In genomic region chr1:151499815-151500501, GRCm38 (mm10) we compare ENCODE assay signal across 7 mouse cellular contexts. TPM values are rescaled to one million over a fixed set of nuclear protein-coding genes. Genes with fewer than 3 reads are reported as not detected.
DNase-seq lines count a peak whose midpoint lies in the region; ATAC-seq lines count a peak whose summit lies in the region.

No protein-coding gene starts in this region.

- H3K4me3 ChIP-seq in intestine, embryonic 14.5 days (ENCODE audit: low read depth, low read length) = peak overlapping the region; percentile 53
- peak overlapping the region; percentile 95 for H3K4me3 ChIP-seq in midbrain, embryonic 10.5 days

- intact Hi-C loops in gastrocnemius, postnatal 14 days (cut with DNase I; ENCODE audit: low total_unique reads) = loop anchor here (5.0 kb wide), 1 partner anchor 207 kb away; no protein-coding TSS in a partner anchor
- intact Hi-C loops in left cerebral cortex, postnatal 4 days (cut with DNase I) = no loop called here

- no peaks in the 10 kb centered on the region for H3K36me3 ChIP-seq in intestine, embryonic 14.5 days (ENCODE audit: control insufficient read depth, insufficient read depth, low read length)
- H3K36me3 ChIP-seq in midbrain, embryonic 10.5 days = no peaks in the 10 kb centered on the region; the same call in 1 of the 2 replicates

- H3K4me1 ChIP-seq in intestine, embryonic 14.5 days (replicated peaks; ENCODE audit: control insufficient read depth, insufficient read depth, low read length) = peaks cover 11% of the 10 kb centered on the region
- H3K4me1 ChIP-seq in midbrain, embryonic 10.5 days = peaks cover 17% of the 10 kb centered on the region

- H3K9ac ChIP-seq in intestine, embryonic 14.5 days (ENCODE audit: low read length) = peak overlapping the region; percentile 96

- peak; percentile 58 for ATAC-seq in intestine, embryonic 14.5 days (replicated peaks; ENCODE audit: low FRiP score, low TSS enrichment, low read depth)

- peak; percentile 60 for DNase-seq in adipocyte (ENCODE audit: low spot score)
- peak; percentile 69 for DNase-seq in embryo, embryonic 10 days (ENCODE audit: low spot score)
- DNase-seq in gastrocnemius, postnatal 14 days = peak; percentile 66
- DNase-seq in intestine, embryonic 14.5 days (ENCODE audit: low spot score) = peak; percentile 87
- DNase-seq in left cerebral cortex, postnatal 4 days = peak; percentile 58
- DNase-seq in midbrain, embryonic 10.5 days (ENCODE audit: low spot score) = peak; percentile 79
- peak; percentile 50 for DNase-seq in right cerebral cortex, postnatal 4 days

- WGBS in intestine, embryonic 14.5 days = under 1% methylated on average over 57 of the region's 59 CpGs
- under 1% methylated on average over 59 of the region's 59 CpGs for whole genome bisulfite sequencing in midbrain, embryonic 10.5 days

- peak overlapping the region; percentile 58 for H3K4me2 ChIP-seq in intestine, embryonic 14.5 days (ENCODE audit: low read length)

- peak overlapping the region; percentile 98 for H3K27ac ChIP-seq in intestine, embryonic 14.5 days (ENCODE audit: low read depth)
- peak overlapping the region; percentile 99 for H3K27ac ChIP-seq in midbrain, embryonic 10.5 days (replicated peaks)

- H3K9me3 ChIP-seq in intestine, embryonic 14.5 days (ENCODE audit: control insufficient read depth, low read length) = no peaks in the 10 kb centered on the region
- H3K9me3 ChIP-seq in midbrain, embryonic 10.5 days (replicated peaks) = no peaks in the 10 kb centered on the region

- H3K27me3 ChIP-seq in intestine, embryonic 14.5 days (replicated peaks; ENCODE audit: control insufficient read depth, insufficient read depth, low read length) = no peaks in the 10 kb centered on the region
- 0 out of 2 replicates have a peak, but pooled peaks cover 8% of the 10 kb centered on the region for H3K27me3 ChIP-seq in midbrain, embryonic 10.5 days (ENCODE audit: low read depth, poor library complexity, severe bottlenecking)

RNA-seq across cellular contexts. Expression of gene Rnf2, which starts 0.8 kb away (rescaled TPM):
- total RNA-seq in gastrocnemius, postnatal 14 days (2021) = 10 to 100 TPM; 17.9 to 19.7 TPM
- polyA plus RNA-seq in intestine, embryonic 14.5 days (2014; fragmentation: Nextera tagmentation; extraction: Ambion mirVana) = 68.4 and 85.0 TPM in 2 replicates
- total RNA-seq in left cerebral cortex, postnatal 4 days (2021) = 10 to 100 TPM; 62.9 to 79.5 TPM
- 122 and 132 TPM in 2 replicates for polyA plus RNA-seq in midbrain, embryonic 10.5 days (2016; fragmentation: Nextera tagmentation; extraction: Ambion mirVana)

Comparison
In these comparisons a context has a peak if more than half of its experiments do, and no peak if none do; other contexts are left out.
1. Peak in every context shown above with its lines: DNase-seq, ATAC-seq, H3K4me3 ChIP-seq and H3K27ac ChIP-seq.